Comparison of ENCODE assay signal across 27 mouse cellular contexts in the genomic region with DNA sequence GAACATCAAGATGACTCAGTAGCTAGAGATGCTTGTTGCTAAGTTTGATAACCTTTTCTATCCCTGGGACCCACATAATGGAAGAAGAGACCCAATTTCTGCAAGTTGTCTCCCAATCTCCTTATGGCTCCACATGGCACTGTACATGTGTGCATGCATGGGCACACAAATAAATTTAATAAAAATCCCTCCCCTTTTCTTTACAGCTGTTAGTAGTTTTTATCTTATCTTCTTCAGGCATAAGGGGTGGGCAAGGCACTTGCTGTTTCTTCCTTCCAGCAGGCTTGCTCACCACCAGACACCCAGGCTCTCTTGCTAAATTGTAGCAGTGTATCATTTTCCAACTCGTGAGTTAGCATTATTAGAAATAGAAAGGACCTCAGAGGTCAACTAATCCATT.
DNase-seq lines count a peak whose midpoint lies in the region; ATAC-seq and TF ChIP-seq lines count a peak whose summit lies in the region.
"Had no signal": no experiment of that assay in that cellular context is flagged by ENCODE, and none has a peak within 500 bp of the region (broad histone marks: within the 10 kb centered on the region; RNA-seq: fewer than 3 reads in every experiment).

No protein-coding gene starts in this region.

- ATAC-seq in G1E (ENCODE audit: extremely low read depth, insufficient number of reproducible peaks, low FRiP score, poor library complexity, severe bottlenecking), result peak; percentile 40; the same call in 1 of the 2 replicates
- peak; percentile 94 for ATAC-seq in liver, embryonic 16.5 days (ENCODE audit: low read depth)
- ATAC-seq: forebrain, embryonic 14.5 days had no signal

- WGBS in liver, embryonic 16.5 days (ENCODE audit: insufficient replicate concordance), result 25% methylated on average over 1 of the region's 1 CpGs

- no peak overlapping the region for H3K4me3 ChIP-seq in G1E (ENCODE audit: low read depth, low read length)
- no peak overlapping the region for H3K4me3 ChIP-seq in liver, embryonic 16.5 days (ENCODE audit: low read depth, low read length)
- H3K4me3 ChIP-seq: embryonic facial prominence, embryonic 12.5 days; hindbrain, embryonic 13.5 days; limb, embryonic 15.5 days; midbrain, embryonic 12.5 days; neural tube, embryonic 15.5 days had no signal

- H3K4me2 ChIP-seq in liver, embryonic 16.5 days (ENCODE audit: low read depth, low read length), result peak overlapping the region; percentile 32; the same call in 1 of the 2 replicates
- H3K4me2 ChIP-seq: embryonic facial prominence, embryonic 12.5 days; hindbrain, embryonic 13.5 days; limb, embryonic 15.5 days; midbrain, embryonic 12.5 days; neural tube, embryonic 15.5 days had no signal

- TF ChIP-seq CTCF in G1E (IDR thresholded peaks at IDR 0.05; ENCODE audit: low read depth, low read length), result no peak

- H3K4me1 ChIP-seq in G1E (ENCODE audit: insufficient read depth, low read depth, low read length), result peaks cover 57% of the 10 kb centered on the region
- H3K4me1 ChIP-seq in liver, embryonic 16.5 days (ENCODE audit: control insufficient read depth, low read depth, low read length), result peaks cover 31% of the 10 kb centered on the region

- H3K9me3 ChIP-seq in G1E (replicated peaks), result no peaks in the 10 kb centered on the region
- H3K9me3 ChIP-seq in liver, embryonic 16.5 days (replicated peaks; ENCODE audit: control insufficient read depth, low read length), result no peaks in the 10 kb centered on the region
- H3K9me3 ChIP-seq: embryonic facial prominence, embryonic 12.5 days; hindbrain, embryonic 13.5 days; limb, embryonic 15.5 days; midbrain, embryonic 12.5 days; neural tube, embryonic 15.5 days had no signal

- H3K27me3 ChIP-seq in G1E (ENCODE audit: insufficient read depth, low read length), result no peaks in the 10 kb centered on the region
- no peaks in the 10 kb centered on the region for H3K27me3 ChIP-seq in liver, embryonic 16.5 days (ENCODE audit: control insufficient read depth, insufficient read depth, low read depth, low read length)
- H3K27me3 ChIP-seq: CH12.LX; embryonic facial prominence, embryonic 12.5 days; hindbrain, embryonic 13.5 days; limb, embryonic 15.5 days; midbrain, embryonic 12.5 days; neural tube, embryonic 15.5 days had no signal

- peaks cover 9% of the 10 kb centered on the region for H3K36me3 ChIP-seq in G1E (replicated peaks)
- H3K36me3 ChIP-seq in liver, embryonic 16.5 days (ENCODE audit: control insufficient read depth, insufficient read depth), result no peaks in the 10 kb centered on the region
- H3K36me3 ChIP-seq: limb, embryonic 15.5 days; midbrain, embryonic 12.5 days had no signal

- peak overlapping the region; percentile 58 for H3K27ac ChIP-seq in liver, embryonic 16.5 days (ENCODE audit: low read length)
- H3K27ac ChIP-seq: embryonic facial prominence, embryonic 12.5 days; hindbrain, embryonic 13.5 days; limb, embryonic 15.5 days; macrophage; midbrain, embryonic 12.5 days; neural tube, embryonic 15.5 days had no signal

- H3K9ac ChIP-seq in liver, embryonic 16.5 days (ENCODE audit: low read depth, low read length), result peak overlapping the region; percentile 10; the same call in 1 of the 2 replicates
- H3K9ac ChIP-seq: embryonic facial prominence, embryonic 12.5 days; hindbrain, embryonic 13.5 days; limb, embryonic 15.5 days; midbrain, embryonic 12.5 days; neural tube, embryonic 15.5 days had no signal

- peak; percentile 18 for DNase-seq in G1E (ENCODE audit: low spot score)
- peak; percentile 55 for DNase-seq in c-Kit-positive CD71-positive TER-119-negative erythroid progenitor cells, embryonic 14.5 days (ENCODE audit: low read depth)
- DNase-seq in liver, result peak; percentile 54
- DNase-seq in urinary bladder, postnatal 4 days (ENCODE audit: low spot score in 2 of 2), result no peak
- no peak for DNase-seq in left cerebral cortex, adult 8-10 months (ENCODE audit: low spot score in 2 of 2)
- DNase-seq in ovary, postnatal 14 days (ENCODE audit: low spot score), result no peak
- no peak for DNase-seq in spleen, adult 18-20 months
- DNase-seq: adrenal gland, postnatal 14 days; B cell, adult 2 months; cerebellum, adult 11 months; cerebellum, postnatal 14 days; gastrocnemius, postnatal 14 days; heart, adult 18-20 months; heart, postnatal 36 days; kidney, adult 18-20 months; kidney, postnatal 4 days; left cerebral cortex, postnatal 4 days; thymus, postnatal 14 days had no signal

Comparison
In these comparisons a context has a peak if more than half of its experiments do, and no peak if none do; other contexts are left out.
1. DNase-seq: peak in G1E (single experiment), c-Kit-positive CD71-positive TER-119-negative erythroid progenitor cells, embryonic 14.5 days (single experiment) and liver (single experiment); none in urinary bladder, postnatal 4 days (0 of 2), left cerebral cortex, adult 8-10 months (0 of 2), ovary, postnatal 14 days (single experiment) and spleen, adult 18-20 months (0 of 2).